Mouse (Mus musculus): ENCODE data around the gene Pigk.
"Not testable (repeated sequence)": the region's sequence is repeated elsewhere in the genome, so short reads cannot be mapped to it uniquely, and the experiment has no call there.

The Pigk gene

GRCm38 (mm10) chr3:152764516-152765312 lies 50.8 kb downstream of the Pigk start:
- no peak for DNase-seq (ENCODE audit: low spot score in 2 of 2)

- DNase-seq (ENCODE audit: low spot score in 2 of 2), result no peak
Observed at GRCm38 (mm10) chr3:152767485-152767884, 53.6 kb downstream of the Pigk start.

GRCm38 (mm10) chr3:152770056-152770455 lies 56.2 kb downstream of the Pigk start:
- DNase-seq (ENCODE audit: low spot score in 2 of 2), result no peak

- no peak for DNase-seq (ENCODE audit: low spot score in 2 of 2)
Observed at GRCm38 (mm10) chr3:152776363-152776762, 62.5 kb downstream of the Pigk start.

DNA sequence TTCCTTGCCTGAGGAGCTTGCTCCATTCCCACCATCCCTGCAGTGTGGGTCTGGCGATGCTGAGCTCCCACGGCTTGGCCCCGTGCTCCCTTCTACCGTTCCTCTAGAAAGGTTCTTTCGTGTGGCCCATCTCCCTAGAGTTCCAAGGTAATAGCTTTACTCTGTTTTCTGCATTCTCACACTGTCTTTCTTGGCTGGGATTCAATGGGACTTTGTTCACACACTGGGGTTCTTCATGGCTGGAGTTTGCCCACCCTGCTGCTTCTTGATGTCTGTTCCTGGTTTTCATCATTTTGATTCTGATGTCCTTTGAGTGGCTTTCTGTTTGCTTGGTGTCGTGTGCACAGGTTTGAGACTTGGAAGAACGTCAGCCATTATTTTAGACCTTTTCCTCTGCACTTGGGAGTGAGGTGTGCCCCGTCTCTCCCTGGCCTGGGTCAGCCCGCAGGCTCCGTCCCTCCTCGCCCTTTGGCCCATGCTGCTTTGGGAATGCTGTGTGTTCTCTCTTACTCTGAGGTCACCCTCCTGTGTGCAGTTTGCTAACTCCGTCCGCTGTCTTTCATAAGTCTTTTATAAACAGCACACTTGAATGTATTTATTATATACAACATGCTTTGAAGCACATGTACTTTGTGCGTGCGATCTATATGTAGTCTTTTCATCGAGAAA lies 63.1 kb downstream of the Pigk start:
- no peak for DNase-seq (ENCODE audit: low spot score in 2 of 2)

DNA sequence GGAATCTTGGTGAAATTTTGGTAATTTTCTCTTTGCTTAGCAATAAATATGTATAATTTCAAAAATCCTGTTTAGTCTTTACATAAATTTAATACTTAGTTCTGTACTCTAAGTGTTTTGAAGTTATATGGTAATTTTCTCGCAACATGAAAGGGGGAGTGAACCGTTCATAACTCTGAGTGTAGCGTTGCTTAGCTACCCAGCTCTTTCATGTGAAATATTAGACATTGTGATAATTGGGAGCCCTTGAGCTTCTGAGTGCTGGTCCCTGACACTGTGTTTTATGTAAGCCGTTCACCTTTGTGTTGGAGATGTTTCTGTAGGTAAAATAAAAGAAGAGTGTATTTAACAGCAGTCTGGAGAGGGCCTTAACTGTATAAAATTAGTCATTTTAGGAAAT lies 65.9 kb downstream of the Pigk start:
- no peak for DNase-seq (ENCODE audit: low spot score in 2 of 2)

- peak in 1 of 2 experiments; percentile 56 for DNase-seq (ENCODE audit: low spot score in 2 of 2)
Observed at GRCm38 (mm10) chr3:152783792-152784191, 69.9 kb downstream of the Pigk start.

- not testable (repeated sequence) for DNase-seq (ENCODE audit: low spot score in 2 of 2)
Observed at GRCm38 (mm10) chr3:152784353-152784752, 70.5 kb downstream of the Pigk start.

DNA sequence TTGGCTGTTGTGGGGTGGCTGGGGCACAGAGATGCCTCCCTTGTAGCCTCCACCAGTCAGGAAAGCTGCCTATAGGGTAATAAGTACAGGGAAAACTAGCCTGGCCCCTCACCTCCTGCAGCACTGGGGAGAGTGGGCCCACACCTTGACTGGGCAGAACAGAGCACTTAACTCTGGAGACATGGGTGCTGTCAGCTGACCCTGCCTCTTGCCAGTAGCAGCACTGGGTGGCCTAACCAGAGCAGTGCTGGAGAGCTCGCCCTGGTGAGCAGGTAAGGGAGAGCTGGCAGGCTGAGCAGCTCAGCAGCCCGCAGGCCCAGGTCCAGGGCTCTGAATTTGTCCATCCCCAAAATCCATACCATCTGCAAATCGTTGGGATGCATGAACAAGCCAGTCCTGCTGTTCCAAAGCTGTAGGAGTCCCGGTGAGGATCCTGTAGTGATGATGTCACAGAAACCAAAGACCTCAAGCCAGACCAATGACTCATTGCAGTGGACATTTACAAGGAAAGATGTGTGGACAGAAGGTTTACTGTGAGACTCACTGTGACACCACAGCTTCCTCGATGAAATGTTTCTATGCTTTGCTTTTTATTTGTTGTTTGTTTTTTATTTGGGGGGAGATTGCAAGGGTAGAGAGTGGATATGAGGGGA lies 74.5 kb downstream of the Pigk start:
- DNase-seq (ENCODE audit: low spot score in 2 of 2), result not testable (repeated sequence)

DNA sequence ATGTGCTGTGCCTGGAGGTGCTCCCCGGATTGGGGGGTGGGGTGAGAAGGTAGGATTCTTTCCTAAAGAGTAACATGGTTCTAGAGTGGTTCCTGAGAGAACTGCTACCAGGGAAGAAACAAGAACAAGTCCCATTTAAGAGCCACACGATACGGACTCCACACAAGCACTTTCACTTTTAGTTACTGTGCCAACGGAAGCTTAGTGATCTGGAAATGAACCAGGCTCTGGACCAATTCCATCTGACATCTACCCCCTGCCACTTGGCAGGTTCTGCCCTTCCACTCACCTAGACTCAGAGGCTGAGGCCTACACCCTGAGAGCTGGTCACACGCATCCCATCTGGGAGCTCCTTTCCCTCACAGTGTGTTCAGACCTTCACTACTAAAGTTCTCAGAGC lies 78.7 kb downstream of the Pigk start:
- no peak for DNase-seq (ENCODE audit: low spot score in 2 of 2)

GRCm38 (mm10) chr3:152793006-152793405 lies 79.1 kb downstream of the Pigk start:
- DNase-seq (ENCODE audit: low spot score in 2 of 2), result no peak

- no peak for DNase-seq (ENCODE audit: low spot score in 2 of 2)
Observed at GRCm38 (mm10) chr3:152796216-152796615, 82.3 kb downstream of the Pigk start.

- DNase-seq (ENCODE audit: low spot score in 2 of 2), result no peak
Observed at GRCm38 (mm10) chr3:152797354-152797753, 83.5 kb downstream of the Pigk start.

- no peak for DNase-seq (ENCODE audit: low spot score in 2 of 2)
Observed at GRCm38 (mm10) chr3:152799738-152800431, 86.0 kb downstream of the Pigk start.

DNA sequence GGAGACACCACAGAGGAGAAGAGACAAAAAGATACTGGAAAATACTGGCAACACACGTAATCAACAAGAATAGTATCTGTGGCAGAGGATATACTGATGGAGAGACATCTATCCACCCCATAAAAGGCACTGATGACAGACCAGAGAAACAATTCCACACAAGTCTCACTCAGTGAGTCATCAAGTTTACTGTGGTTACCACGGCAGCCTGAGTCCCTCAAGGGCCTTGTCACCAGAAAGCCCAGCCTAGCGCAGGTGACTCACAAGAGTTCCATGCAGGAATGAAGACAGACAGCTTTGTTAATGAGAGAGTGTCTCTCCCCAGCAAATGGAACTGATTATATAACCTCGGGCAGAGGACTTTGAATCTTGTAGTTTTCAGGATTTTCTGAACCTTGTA lies 100.0 kb downstream of the Pigk start:
- DNase-seq (ENCODE audit: low spot score in 2 of 2), result no peak

DNA sequence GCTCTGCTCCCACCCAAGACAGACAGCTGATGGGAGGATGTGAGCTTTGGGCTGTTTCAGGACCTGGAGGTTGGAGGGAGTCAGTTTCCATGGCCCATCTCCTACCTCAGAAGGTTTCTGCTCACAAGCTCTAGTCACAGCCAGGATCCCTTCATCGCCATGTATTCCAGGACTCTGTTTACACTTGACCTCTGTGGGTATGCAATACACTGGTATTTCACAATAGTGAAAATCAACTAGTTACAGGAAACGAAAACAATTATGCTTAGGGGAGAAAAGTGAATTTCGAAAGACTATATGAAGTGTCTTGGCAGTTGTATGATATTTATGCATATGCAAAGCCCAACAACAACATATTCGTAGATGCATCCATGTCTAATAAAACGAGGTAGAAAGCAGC lies 101.2 kb downstream of the Pigk start:
- no peak for DNase-seq (ENCODE audit: low spot score in 2 of 2)

DNA sequence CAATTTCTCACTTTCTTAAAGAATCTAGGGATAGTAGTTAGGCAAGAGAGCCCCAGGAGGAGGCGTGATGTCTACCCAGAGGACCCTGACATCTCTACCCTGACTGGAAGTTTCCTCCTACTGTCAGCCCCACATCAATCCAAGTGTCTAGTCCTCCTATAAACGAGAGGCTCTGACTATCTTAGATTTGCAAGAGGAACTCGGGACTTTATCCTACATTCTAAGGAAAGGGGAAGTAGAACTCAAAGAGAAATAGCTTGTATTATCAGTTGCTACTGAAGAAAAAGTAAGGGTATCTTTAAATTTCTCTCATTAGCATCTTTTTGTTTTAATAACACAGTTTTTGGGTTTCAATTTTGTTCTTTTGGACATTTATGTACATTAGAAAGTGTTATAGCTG lies 106.5 kb downstream of the Pigk start:
- no peak for DNase-seq (ENCODE audit: low spot score in 2 of 2)

DNA sequence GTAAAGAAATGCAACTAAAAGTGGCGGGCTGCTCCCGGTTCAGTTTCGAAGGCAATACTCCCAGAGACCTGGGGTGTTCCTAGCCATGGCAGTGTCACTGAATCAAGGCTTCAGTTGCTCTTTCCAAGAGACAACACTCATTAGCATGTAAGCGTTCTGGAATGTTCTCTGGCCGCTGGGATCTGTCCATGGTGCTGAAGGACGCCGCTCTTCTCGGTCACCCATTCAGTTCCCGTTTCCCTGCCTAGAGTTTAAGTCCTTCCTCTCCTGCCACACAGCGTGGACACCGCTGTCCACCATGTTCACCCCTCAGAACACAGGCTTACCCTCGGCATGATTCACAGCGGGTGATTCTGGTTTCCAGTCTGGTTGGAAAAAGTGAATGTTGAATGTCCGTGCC lies 107.3 kb downstream of the Pigk start:
- DNase-seq (ENCODE audit: low spot score in 2 of 2), result no peak

GRCm38 (mm10) chr3:152831377-152831776 lies 117.5 kb downstream of the Pigk start:
- DNase-seq (ENCODE audit: low spot score in 2 of 2), result no peak

DNA sequence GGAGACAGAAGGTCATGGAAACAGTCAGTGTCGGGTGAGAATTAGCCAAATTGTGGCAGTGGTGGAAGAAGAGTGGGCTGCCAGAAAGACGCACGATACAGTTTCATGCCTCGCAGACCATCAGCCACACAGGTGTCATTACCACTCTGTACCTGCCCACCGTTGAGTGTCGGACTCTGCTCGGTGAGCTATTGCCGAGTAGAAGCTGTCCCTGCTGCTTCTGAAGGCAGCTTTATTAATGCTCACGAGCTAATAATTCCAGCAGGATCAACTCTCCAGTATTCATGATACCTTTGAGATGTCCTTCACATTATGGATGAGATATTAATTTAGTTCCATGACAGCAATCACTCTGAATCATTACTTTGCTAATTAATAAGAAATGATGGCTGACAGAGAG lies 118.1 kb downstream of the Pigk start:
- DNase-seq (ENCODE audit: low spot score in 2 of 2), result no peak

- no peak for DNase-seq (ENCODE audit: low spot score in 2 of 2)
Observed at GRCm38 (mm10) chr3:152832436-152832835, 118.5 kb downstream of the Pigk start.

DNA sequence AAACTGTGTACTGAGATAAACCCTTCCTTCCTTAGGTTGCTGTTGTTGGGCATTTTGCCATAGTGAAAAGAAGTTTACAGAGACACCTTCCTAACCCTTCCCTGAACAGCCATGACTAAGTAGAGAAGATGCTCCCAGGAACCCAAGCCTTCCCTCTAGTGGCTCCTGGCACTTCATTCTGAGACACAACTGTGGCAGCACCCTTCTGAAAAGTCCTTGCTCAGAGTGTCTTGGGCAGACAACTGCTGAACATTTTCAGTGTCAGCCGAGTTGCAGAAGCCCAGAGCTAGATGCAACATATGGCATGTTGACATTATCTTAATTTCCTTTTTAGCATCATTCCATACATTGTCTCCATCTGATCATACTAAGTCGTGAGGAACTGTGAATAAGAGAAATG lies 123.5 kb downstream of the Pigk start:
- DNase-seq (ENCODE audit: low spot score in 2 of 2), result no peak
